Mouse (Mus musculus) spleen, embryonic (tissue): ENCODE results near the gene Zfp277.

ENCODE experiments used
- CTCF ChIA-PET: fragments of 350-600 bp; sonication (Branson Sonifier 250); formaldehyde crosslinking; loops from one replicate; lab custom pipeline; 2022; lab: Charles Lee

Gene Zfp277

DNA sequence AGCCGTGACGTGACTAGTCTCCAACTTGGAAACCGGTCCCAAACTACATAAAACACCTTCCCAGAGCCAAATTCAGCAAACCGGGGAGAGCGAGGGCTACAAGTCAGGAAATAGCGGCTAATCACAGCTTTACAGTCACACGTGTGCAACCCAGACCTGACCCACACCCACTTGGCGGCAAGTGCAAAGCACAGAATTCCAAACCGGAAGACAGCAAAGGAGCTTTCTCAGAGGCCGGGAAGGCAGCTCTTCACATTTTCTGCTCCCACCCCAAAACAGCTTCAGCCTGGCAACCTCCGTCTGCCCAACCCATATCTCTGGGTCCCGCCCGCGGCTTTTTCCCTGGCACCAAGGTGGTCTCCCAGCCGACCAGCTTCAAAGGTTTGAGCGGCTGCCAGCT lies 496 bp downstream of the Zfp277 start:
- CTCF ChIA-PET: no interaction called here

DNA sequence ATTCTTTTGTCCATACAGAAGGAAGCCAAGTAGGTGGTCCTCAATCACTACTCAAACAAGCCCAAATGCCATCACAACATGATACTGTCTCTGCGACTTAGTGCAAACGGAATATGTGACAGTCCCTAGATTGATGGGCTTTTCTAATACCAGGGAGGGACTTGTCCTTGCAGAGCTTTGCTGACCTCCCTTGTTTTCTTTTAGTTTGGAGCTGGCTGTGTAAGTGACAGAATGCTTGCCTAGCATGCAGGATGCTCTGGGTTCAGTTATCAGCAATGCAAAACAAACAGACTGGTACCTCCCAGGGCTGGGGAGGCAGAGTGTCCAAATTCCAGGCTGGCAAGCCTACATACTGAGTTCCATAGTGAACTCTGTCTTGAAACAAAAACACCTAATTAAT lies 7.7 kb downstream of the Zfp277 start:
- CTCF ChIA-PET: interaction anchor here (0.7 kb wide), 1 partner anchor 10 kb away, joined by 3 read pairs; no protein-coding TSS in a partner anchor

DNA sequence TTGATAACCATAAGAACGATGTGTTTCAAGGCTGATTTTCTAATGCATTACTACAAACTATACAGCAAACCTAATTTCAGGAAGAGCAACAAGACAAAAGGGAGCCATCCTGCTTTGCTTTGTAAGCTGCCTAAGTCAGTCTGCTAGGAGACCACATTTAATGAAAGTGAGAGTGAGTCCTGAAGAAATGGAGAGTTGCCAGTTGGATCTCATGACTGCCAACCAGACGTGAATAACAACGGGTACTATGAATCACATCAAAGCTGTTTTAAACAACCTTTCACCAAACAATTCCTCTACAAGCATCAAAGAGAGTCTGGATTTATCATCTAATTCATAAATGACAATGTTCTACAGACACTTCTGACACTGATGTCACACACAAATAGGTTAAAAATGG lies 11.6 kb downstream of the Zfp277 start:
- CTCF ChIA-PET: no interaction called here

DNA sequence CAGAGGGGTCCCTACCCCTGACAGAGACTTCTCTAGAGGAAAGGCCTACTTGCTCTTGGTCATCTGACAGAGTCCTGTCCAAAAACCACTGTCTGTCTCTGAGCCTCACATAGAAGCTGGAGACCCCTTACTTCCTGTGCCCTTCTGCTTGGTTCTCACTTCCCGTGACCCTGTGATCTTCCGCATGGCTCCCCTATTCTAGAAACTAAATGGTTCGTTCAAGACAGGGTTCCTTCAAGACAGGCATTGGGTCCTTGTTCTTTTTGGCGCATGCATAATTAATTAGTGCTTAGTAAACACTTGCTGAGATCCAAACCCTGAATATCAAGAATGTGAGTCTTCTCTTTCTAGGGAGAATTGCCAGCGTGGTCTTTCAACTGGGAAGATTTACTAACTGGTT lies 14.6 kb downstream of the Zfp277 start:
- CTCF ChIA-PET: no interaction called here

DNA sequence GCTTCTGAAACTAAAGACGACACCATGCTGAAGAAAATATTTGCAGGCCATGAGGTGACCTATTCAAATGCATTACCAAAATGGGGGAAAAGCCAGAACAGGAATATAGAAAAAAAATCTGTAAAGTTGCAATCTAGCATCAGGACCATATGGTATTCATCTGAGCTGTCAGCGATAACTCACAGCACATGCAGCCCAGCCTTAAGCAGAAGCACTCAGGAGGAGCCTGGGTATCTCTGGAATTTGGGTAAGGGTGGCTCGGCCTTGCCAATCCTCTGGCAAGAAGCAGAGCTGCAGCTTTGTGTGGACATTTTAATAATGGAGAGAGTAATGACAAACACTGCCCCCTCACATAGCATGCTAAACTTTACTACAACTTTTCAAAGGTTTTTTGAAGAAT lies 15.7 kb downstream of the Zfp277 start:
- CTCF ChIA-PET: no interaction called here

DNA sequence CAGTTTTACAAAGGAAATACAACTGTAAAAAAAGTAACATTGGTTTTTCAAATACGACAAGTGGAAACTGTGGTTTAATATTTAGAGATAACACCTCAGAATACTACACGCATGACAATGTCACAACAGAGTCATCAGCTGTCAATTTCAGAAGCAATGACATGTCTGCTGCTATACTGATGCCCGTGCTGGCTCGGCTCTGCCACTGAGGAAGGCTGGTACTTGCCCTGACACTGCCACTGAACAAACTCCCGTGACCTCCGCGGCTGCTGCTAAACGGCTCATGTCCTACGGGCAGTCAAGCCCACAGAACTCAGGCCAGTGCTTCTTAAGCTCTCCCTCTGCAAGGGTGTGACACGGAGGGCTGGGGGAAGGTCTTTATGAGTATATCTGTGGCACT lies 18.1 kb downstream of the Zfp277 start:
- CTCF ChIA-PET: no interaction called here

DNA sequence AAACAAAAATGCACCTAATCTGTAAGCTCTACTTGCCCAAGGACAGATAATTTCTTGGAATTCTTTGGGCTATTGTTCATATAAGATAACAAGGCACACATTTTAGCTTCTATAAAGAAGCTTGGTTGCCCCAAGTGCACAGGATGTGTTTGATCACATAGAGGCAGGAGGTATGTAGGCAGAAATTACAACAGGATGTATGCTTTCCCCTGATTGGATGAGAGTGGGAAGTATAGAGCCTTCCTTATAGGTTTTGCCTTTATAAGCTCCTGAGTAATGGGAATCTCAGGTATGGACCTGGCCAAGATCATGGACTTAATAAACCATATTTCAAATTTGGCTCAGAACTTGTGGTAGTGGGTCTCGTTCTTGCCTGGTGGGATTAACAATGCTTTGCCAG lies 20.7 kb downstream of the Zfp277 start:
- CTCF ChIA-PET: no interaction called here

DNA sequence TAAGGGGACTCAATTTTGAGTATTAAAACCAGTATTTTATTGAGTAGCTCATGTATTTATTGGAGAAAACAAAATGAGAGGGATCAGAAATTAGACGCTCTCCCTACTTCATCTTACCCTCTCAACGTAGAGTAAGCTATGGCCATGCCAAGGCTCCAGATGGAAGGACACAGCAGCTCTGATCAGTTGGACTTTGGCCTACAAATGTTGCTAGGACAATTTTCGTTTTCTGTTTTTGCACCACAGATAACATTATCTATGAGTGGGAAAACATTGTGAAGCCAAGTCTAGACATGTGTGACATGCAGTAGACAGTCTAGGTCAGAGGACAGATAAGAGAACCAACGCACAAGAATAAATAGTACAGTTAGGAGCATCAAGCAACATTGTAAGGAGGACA lies 28.4 kb downstream of the Zfp277 start:
- CTCF ChIA-PET: no interaction called here

DNA sequence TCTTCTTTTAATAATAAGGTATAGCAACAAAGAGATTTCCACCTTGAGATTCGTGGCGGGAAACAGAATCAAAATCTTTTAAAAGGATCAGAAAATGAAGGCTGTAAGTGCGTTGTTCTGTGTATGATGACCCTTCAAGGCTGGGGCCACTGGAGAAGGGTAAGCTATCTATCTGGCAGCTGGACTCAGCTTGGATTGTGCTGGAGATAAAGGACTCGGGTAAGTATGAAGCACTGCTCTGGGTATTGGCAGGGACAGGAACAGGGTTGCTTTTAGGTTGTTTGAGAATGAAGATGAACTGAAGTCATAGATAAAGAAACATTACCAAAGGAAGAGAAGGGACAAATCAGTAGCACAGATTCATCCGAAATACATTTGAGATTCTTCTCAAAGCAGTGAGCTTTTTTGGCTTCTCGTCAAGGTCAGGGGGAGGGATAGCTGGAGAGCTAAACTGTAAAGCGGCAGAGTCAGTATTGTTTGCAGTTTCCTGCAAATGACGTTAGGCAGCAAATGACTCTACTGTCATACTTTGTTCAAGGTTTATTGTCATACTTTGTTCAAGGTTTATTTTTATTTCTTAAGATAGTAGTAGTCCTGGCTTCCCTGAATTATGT lies 30.3 kb downstream of the Zfp277 start:
- CTCF ChIA-PET: no interaction called here

DNA sequence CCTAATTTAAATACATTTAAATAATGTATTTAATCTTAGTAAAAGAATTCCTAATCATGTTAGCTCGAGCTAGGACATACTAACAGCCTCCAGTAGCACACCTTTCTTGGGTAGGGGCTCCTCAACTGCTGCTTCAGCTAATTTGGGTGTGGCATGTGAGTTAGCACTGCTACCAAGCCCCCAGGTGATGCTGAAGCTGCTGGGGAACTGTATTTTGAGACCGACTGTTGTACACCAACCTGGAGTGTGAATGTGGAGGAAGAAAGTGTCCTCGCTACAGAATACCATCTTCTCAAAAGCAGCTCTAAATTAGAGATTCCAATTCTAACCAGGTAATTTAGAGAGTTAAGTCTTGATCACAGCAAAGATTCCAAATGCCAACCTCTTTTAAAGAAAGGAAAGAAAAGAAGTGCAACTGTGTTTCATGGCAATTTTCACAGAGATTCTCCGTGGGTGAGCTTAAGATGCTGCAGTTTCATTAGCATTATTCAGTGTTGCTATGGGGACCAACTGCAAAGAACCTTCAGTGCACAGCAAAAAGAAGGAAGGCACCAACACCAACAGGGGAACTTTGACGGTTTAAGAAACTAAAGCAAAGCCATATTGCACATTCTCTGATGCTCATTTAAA lies 30.9 kb downstream of the Zfp277 start:
- CTCF ChIA-PET: no interaction called here

DNA sequence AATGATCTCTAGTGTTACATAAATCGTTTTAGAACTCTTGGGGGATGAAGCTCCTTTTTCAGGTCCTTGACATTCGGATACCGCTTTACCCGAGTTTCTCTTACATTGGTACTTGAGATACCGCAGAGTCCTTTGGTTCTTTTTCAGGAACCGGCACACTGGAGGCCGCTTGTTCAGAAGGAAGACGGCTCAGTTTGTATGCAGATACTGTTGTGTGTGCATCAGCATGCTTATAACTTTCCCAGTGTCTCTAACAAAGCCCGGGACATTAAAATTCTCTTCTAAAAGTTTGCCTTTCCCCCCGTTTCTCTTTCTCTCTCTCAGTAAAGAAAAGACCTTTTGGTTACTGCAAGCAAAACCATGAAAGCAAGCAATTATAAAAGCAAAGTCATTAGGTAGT lies 45.9 kb downstream of the Zfp277 start:
- CTCF ChIA-PET: no interaction called here

DNA sequence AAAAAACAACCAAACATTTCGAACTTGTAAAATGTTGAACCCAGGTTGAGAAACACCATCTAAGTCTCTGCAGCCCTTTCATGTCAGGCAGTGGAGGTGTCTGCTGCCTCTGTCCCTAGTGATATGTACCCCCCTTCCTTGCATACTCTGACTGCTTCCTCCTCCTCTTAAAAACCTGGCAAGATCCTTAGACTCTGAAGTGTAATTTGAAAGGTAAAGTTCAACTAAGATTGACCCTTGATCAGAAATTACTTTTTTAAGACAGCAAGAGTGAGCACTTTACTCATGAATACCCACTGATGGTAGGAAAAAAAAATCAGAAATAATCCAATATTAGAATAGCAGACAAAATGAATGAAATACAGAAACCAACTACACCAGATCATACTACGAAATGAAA lies 46.3 kb downstream of the Zfp277 start:
- CTCF ChIA-PET: no interaction called here

DNA sequence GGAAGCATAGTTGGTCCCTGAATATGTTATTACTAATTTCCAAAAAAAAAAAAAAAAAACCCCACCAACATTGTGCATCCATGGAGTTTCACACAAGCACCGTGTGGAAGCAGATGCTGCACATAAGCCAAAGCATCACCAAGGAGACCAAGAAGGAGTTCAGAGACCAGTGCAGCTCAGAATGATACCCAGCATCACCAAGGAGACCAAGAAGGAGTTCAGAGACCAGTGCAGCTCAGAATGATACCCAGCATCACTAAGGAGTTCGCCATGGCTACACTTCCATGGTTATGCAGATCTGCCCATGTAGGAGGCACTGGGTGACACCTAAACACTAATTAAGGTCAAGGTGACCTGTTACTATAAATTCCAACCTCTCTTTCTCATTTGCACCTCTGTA lies 46.8 kb downstream of the Zfp277 start:
- CTCF ChIA-PET: no interaction called here

DNA sequence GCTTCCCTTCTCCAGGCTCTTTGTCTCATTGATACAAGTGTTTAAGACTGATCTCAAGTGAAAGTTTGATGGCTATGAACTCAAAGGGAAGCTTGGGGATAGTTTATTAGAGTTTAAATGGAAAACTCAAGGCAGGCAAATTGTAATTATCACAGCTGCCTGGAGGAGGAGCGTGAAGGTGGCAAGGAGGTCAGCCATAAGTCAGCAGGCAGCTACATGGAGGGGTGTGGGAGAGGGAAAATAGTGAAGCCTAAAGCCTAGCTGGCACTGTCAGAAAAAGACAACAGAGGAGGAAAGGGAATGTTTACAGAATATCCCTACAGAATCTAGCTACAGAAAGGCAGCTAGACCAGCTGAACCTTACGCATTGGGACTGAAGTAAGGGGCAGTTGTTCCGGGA lies 52.8 kb downstream of the Zfp277 start:
- CTCF ChIA-PET: no interaction called here

DNA sequence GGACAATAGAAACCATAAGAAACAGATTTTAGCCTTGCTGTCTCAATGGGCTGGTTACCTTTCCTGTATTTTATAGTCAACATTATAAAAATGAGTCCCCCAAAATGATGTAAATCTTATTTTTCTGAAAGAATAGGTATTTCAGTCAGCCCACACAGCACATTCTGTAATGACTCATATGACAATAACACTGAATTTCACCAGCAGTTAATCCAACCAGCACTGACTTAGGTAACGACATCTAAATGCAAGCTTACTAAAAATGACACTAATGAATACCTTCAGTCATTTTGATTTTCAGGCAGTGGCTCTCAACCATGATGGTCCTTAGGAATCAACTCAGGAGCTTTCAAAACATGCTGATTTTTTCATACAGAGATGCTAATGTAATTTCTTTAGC lies 54.4 kb downstream of the Zfp277 start:
- CTCF ChIA-PET: no interaction called here

DNA sequence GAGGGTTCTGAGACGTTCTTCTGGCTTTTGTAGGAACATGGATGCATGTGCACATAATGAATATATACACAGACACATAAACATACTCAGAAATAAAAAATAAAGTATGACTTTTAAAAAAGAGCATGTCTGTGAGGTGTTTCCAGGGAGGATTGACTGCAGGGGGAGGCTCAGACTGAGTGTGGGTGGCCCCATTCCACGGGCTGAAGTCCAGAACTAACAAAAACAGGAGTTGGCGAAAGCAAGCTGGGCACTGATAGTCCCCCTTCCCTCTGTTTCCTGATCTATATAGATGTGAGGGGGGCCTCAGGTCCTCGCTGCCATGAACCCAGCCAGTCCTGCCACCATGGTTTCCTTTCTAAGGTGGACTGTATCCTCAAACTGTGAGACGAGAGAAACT lies 57.9 kb downstream of the Zfp277 start:
- CTCF ChIA-PET: no interaction called here

DNA sequence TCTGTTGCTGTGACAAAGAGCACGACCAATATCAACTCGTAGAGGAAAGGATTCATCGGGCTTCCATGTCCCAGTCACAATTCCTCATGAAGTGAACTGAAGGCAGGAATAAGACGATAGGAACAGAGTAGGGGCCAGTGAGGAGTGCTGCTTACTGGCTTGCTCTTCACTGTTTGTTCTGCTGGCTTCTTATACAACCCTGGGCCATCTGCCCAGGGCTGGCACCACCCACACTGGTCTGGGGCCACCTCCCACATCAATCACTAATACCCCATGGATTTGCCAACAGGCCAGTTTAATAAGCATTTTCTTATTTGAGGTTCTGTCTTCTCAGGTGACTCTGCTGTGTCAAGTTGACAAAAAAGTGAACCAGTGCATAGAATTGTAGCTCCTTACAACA lies 60.4 kb downstream of the Zfp277 start:
- CTCF ChIA-PET: no interaction called here

DNA sequence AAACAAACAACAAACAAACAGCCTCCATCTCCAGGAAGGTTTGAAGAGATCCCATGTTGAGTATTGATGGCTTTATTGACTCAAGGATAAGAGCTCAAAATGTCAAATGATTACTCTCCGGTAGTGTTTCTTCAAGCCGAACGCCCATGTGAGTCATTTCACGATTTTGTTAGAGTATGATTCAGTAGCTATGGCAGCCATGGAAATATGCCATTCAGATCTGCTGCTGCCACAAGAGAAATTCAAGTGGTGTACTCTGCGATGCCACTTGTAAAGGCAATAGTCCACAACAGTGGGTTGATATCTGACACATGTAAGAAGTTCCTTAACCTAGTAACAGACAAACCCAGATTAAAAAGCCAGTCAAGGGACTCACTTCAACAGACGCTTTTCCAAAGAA lies 62.0 kb downstream of the Zfp277 start:
- CTCF ChIA-PET: no interaction called here

DNA sequence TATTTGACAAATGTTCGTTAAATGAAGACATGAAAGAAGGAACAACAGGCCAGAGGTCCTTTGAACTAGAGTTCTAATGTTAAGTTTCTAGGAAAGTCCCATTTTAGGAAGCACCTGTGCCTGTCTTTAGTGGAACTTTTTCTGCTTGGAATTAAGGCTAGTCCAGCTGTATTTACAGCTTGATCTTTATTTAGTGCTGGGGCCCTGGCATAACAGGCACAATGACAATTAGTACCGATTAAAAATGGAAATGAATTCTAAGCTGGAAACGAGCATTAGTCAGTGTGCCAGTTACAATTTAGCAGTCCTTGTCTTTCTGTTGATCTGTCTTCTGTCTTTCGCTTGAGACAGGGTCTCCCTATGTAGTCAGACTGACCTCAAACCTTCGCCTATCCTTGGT lies 63.2 kb downstream of the Zfp277 start:
- CTCF ChIA-PET: no interaction called here

DNA sequence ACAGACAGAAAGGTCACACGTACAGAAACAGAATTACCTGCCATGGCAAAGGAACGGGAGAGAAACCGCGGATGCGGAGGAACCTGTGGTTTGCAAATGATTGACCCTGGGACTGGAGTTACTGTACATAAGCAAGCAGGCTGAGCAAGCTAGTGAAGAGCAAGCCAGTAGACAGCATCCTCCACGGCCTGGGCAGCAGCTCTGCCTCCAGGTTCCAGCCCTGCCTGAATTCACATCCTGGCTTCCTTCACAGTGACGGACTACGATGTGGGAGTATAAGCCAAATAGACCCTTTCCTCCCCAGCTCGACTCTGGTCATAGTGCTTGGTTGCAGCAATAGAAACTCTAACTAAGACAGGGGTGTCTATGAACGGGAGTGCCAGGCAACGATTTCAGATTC lies 63.9 kb downstream of the Zfp277 start:
- CTCF ChIA-PET: interaction anchor here (0.5 kb wide), 1 partner anchor 636 kb away, joined by 5 read pairs; no protein-coding TSS in a partner anchor

DNA sequence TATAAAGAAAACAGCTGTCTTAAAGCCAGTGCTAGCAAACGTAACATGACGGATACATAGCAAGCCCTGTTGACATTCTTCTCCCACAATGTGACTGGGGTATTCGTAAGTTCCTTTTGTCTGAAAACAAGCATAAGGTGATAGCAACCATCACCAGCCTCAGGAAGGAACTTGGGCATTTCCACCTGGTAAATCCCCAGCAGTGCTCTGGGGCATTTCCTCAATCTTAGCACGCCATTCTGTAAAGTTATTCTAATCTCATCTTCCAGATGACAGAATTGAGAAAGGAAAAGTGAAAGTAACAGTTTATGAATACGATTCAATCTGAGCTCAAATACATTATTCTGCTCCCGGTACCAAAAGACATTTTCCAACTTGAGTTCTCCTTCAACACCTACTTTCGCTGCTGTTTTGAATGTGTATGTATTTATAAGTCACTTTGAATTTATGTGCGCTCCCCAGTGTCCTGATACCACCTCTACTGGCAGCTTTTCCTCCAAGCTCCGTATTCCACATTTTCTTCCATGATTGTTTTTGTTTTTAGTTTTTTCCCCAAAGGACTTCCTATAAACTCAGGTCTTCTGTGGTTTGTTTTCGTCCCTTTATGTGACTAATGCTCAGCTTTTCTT lies 64.4 kb downstream of the Zfp277 start:
- CTCF ChIA-PET: interaction anchor here (0.5 kb wide), 1 partner anchor 637 kb away, joined by 5 read pairs; no protein-coding TSS in a partner anchor

DNA sequence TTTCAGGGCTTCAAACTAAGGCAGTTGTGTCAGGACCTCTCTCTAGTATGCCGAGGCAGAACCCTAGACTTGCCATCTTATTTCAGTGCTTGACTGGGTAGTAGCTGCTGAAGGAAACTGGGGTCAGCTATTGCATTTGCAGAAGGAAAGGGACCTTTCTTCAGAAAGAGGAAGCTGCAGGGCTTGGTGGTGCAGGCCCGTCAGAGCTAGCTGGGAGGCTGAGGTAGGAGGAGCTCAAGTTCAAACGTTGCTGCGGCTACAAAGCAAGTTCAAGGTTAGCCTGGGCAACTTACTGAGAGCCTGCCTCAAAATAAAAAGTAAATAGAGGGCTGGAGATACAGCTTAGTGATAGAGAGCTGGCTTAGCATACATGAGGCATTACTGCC lies 66.2 kb downstream of the Zfp277 start:
- CTCF ChIA-PET: no interaction called here
